Mouse (Mus musculus) CH12.LX (cell line): ENCODE results near the gene Pakap. TPM values are rescaled to one million over a fixed set of nuclear protein-coding genes. Genes with fewer than 3 reads are reported as not detected.

Experiments used
- DNase-seq: peaks from one replicate; pipeline ENCODE4 v3.0.0-alpha.2; 2013; ENCODE audit errors: extremely low read depth
- H3K27ac ChIP-seq: 2 replicates; pipeline ENCODE4 v1.5.1; 2012; ENCODE audit warnings: low read depth, mild to moderate bottlenecking, control low read depth, moderate library complexity; ENCODE audit not compliant: insufficient read depth
- H3K27me3 ChIP-seq: replicated peaks from 2 replicates; pipeline ENCODE3; 2012; ENCODE audit warnings: inconsistent platforms
- H3K36me3 ChIP-seq, 2 experiments: replicated peaks in 1 of 2; 2 replicates each; pipeline versions ENCODE3 to v1.6.1; 2012; ENCODE audit warnings: inconsistent platforms in 1 of 2, low read length in 1 of 2, mild to moderate bottlenecking in 1 of 2, mixed read lengths in 1 of 2, moderate library complexity in 1 of 2; ENCODE audit not compliant: control insufficient read depth in 1 of 2, insufficient read depth in 1 of 2
- H3K4me1 ChIP-seq, 2 experiments: 2 replicates each; pipeline ENCODE4 v1.6.1; 2012; ENCODE audit warnings: inconsistent platforms in 1 of 2, moderate library complexity in 1 of 2; ENCODE audit not compliant: insufficient read depth in 2 of 2, control insufficient read depth in 1 of 2
- H3K4me2 ChIP-seq: 2 replicates; pipeline ENCODE4 v1.6.1; 2012; ENCODE audit warnings: low read depth, mild to moderate bottlenecking, control low read depth; ENCODE audit not compliant: poor library complexity, insufficient read depth, severe bottlenecking
- H3K4me3 ChIP-seq, 3 experiments: fragments of 150-350 bp in 1 of 3; sonication (generic) in 1 of 3; replicated peaks in 1 of 3; 2 replicates each; pipeline versions ENCODE3 to v1.5.1; 2011 to 2012; ENCODE audit warnings: low read depth in 2 of 3, low read length in 2 of 3, mild to moderate bottlenecking in 2 of 3, moderate library complexity in 2 of 3, control low read depth in 1 of 3, improper control_type of control experiment in 1 of 3, inconsistent platforms in 1 of 3, mixed read lengths in 1 of 3; ENCODE audit not compliant: poor library complexity in 1 of 3
- H3K79me2 ChIP-seq: replicated peaks from 2 replicates; pipeline ENCODE4 v1.6.1; 2012; ENCODE audit warnings: mild to moderate bottlenecking, moderate library complexity; ENCODE audit not compliant: control insufficient read depth, poor library complexity, insufficient read depth, severe bottlenecking; ENCODE audit errors: extremely low read depth
- H3K9ac ChIP-seq: 2 replicates; pipeline ENCODE4 v1.6.1; 2012; ENCODE audit warnings: low read depth, mild to moderate bottlenecking, control low read depth, moderate library complexity; ENCODE audit not compliant: insufficient read depth
- H3K9me3 ChIP-seq: replicated peaks from 2 replicates; pipeline ENCODE3; 2012; ENCODE audit warnings: low read length, inconsistent platforms, mixed read lengths
- CTCF ChIP-seq, 2 experiments: IDR thresholded peaks in 1 of 2; conservative IDR thresholded peaks in 1 of 2; 2 replicates each; pipeline ENCODE4 v1.5.1; 2011 to 2012; ENCODE audit warnings: low read depth in 2 of 2, low read length in 2 of 2, improper control_type of control experiment in 1 of 2, inconsistent platforms in 1 of 2, mild to moderate bottlenecking in 1 of 2, moderate library complexity in 1 of 2
- E2F4 ChIP-seq: IDR thresholded peaks from 2 replicates; pipeline ENCODE4 v1.6.1; 2011; ENCODE audit warnings: low read depth, low read length, improper control_type of control experiment; ENCODE audit not compliant: insufficient replicate concordance
- GABPA ChIP-seq: IDR thresholded peaks from 2 replicates; pipeline ENCODE4 v1.6.1; 2012; ENCODE audit warnings: low read depth, low read length, improper control_type of control experiment, inconsistent platforms; ENCODE audit not compliant: insufficient replicate concordance
- JUN ChIP-seq: IDR thresholded peaks from 2 replicates; pipeline ENCODE4 v1.6.1; 2011; ENCODE audit warnings: low read depth, mild to moderate bottlenecking, low read length, improper control_type of control experiment, moderate library complexity; ENCODE audit not compliant: insufficient read depth
- MAZ ChIP-seq: IDR thresholded peaks from 2 replicates; pipeline ENCODE4 v1.6.1; 2012; ENCODE audit warnings: low read depth, mild to moderate bottlenecking, inconsistent platforms, low read length, improper control_type of control experiment, moderate library complexity
- MEF2A ChIP-seq: IDR thresholded peaks from 2 replicates; pipeline ENCODE4 v1.6.1; 2014; ENCODE audit warnings: low read depth, mild to moderate bottlenecking, inconsistent platforms, low read length, improper control_type of control experiment, borderline replicate concordance
- MXI1 ChIP-seq: IDR thresholded peaks from 2 replicates; pipeline ENCODE4 v1.6.1; 2011; ENCODE audit warnings: mild to moderate bottlenecking, low read depth, low read length, improper control_type of control experiment
- MYC ChIP-seq: IDR thresholded peaks from 2 replicates; pipeline ENCODE4 v1.6.1; 2011; ENCODE audit warnings: low read depth, mild to moderate bottlenecking, improper control_type of control experiment, low read length
- NELFE ChIP-seq: IDR thresholded peaks from 2 replicates; pipeline ENCODE4 v1.6.1; 2011; ENCODE audit warnings: low read depth, low read length, improper control_type of control experiment
- NRF1 ChIP-seq: IDR thresholded peaks from 2 replicates; pipeline ENCODE4 v1.6.1; 2014; ENCODE audit warnings: low read depth, mild to moderate bottlenecking, inconsistent platforms, low read length, improper control_type of control experiment, moderate library complexity
- RAD21 ChIP-seq: IDR thresholded peaks from 2 replicates; pipeline ENCODE4 v1.6.1; 2011; ENCODE audit warnings: low read depth, mild to moderate bottlenecking, low read length, improper control_type of control experiment, moderate library complexity
- RCOR1 ChIP-seq: conservative IDR thresholded peaks from 2 replicates; pipeline ENCODE4 v1.6.1; 2012; ENCODE audit warnings: low read depth, mild to moderate bottlenecking, inconsistent platforms, low read length, improper control_type of control experiment
- SIN3A ChIP-seq: IDR thresholded peaks from 2 replicates; pipeline ENCODE4 v1.6.1; 2012; ENCODE audit warnings: low read length, improper control_type of control experiment, inconsistent platforms
- SMC3 ChIP-seq: IDR thresholded peaks from 2 replicates; pipeline ENCODE4 v1.6.1; 2011; ENCODE audit warnings: low read depth, low read length, improper control_type of control experiment
- TBP ChIP-seq: conservative IDR thresholded peaks from 2 replicates; pipeline ENCODE4 v1.6.1; 2011; ENCODE audit warnings: low read depth, low read length, improper control_type of control experiment
- UBTF ChIP-seq: IDR thresholded peaks from 2 replicates; pipeline ENCODE4 v1.6.1; 2012; ENCODE audit warnings: low read depth, mild to moderate bottlenecking, inconsistent platforms, low read length, improper control_type of control experiment, moderate library complexity
- USF1 ChIP-seq: IDR thresholded peaks from 2 replicates; pipeline ENCODE4 v1.6.1; 2014; ENCODE audit warnings: low read depth, mild to moderate bottlenecking, inconsistent platforms, low read length, improper control_type of control experiment
- ZC3H11A ChIP-seq: IDR thresholded peaks from 2 replicates; pipeline ENCODE4 v1.6.1; 2012; ENCODE audit warnings: low read depth, mild to moderate bottlenecking, inconsistent platforms, low read length, improper control_type of control experiment
- ZKSCAN1 ChIP-seq: IDR thresholded peaks from 2 replicates; pipeline ENCODE4 v1.6.1; 2012; ENCODE audit warnings: low read depth, inconsistent platforms, low read length, improper control_type of control experiment, borderline replicate concordance
- dilution Hi-C: fragments of 300-500 bp; cut with MboI; formaldehyde crosslinking; loops from 2 replicates; pipeline ENCODE4 v1.14.3; 2020; ENCODE audit warnings: low sequenced_read_pairs; ENCODE audit not compliant: extremely low pct_unique_long_range_greater_than_20kb, extremely low pct_ligation_motif_present
- in situ Hi-C: fragments of 300-500 bp; cut with MboI; formaldehyde crosslinking; loops from 3 replicates; pipeline ENCODE4 v1.14.3; 2019; ENCODE audit warnings: low sequenced_read_pairs, low pct_ligation_motif_present, low pct_unique_long_range_greater_than_20kb, mixed read lengths
- polyA plus RNA-seq: library from polyadenylated mRNA; unstranded; fragments of >175 nt; gene quantifications from 2 replicates; pipeline ENCODE4 v1.2.1, GENCODE M21; 2012; ENCODE audit warnings: low read depth; ENCODE audit not compliant: insufficient read length
- total RNA-seq, 2 experiments: library from RNA; depleted of rRNA; stranded (reverse); fragments of 300-350 nt in 1 of 2; fragments of >200 nt in 1 of 2; gene quantifications; 2 replicates each; pipeline ENCODE4 v1.2.3; 2012 to 2014

Pakap gene
- total and polyA plus RNA-seq, 3 experiments, result 0.08 to 0.14 TPM; not detected in 1

DNA sequence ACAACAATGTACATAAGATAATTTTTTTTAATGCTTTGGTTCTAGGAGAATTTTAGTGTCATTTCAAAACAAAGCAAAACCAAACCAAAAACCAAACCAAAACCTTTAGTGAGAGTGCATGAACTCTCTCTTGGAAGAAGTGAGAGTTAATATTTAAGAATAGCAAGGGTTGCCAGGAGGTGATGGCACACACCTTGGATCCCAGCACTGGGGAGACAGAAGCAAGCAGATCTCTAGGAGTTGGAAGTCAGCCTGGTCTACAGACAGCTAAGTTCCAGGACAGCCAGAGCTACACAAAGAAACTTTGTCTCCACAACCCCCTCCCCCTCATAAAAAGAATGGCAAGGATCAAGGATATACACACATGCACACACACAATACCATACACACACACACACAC, 345.0 kb downstream of the Pakap start:
- no peak for TF ChIP-seq UBTF
- no peak for TF ChIP-seq NRF1
- TF ChIP-seq USF1, result no peak
- no peak for TF ChIP-seq SIN3A
- TF ChIP-seq RAD21, result no peak
- no peak for TF ChIP-seq E2F4
- no peak for TF ChIP-seq ZC3H11A
- no peak for TF ChIP-seq NELFE
- no peak for TF ChIP-seq TBP
- no peak for TF ChIP-seq RCOR1
- TF ChIP-seq ZKSCAN1, result no peak
- no peak for TF ChIP-seq MYC
- TF ChIP-seq GABPA, result no peak
- no peak for TF ChIP-seq JUN
- H3K27me3 ChIP-seq, result no peaks in the 10 kb centered on the region
- H3K9ac ChIP-seq, result no peak overlapping the region
- DNase-seq, result no peak
- in situ Hi-C loops, result no loop called here
- H3K36me3 ChIP-seq, result no peaks in the 10 kb centered on the region
- H3K4me3 ChIP-seq, result no peak overlapping the region
- H3K9me3 ChIP-seq, result no peaks in the 10 kb centered on the region
- no peak overlapping the region for H3K27ac ChIP-seq
- dilution Hi-C loops, result no loop called here
- H3K4me2 ChIP-seq, result no peak overlapping the region
- peaks cover 0 to 4% of the 10 kb centered on the region in 2 experiments; a peak in 2 of 4 replicates for H3K4me1 ChIP-seq
- no peaks in the 10 kb centered on the region for H3K79me2 ChIP-seq

DNA sequence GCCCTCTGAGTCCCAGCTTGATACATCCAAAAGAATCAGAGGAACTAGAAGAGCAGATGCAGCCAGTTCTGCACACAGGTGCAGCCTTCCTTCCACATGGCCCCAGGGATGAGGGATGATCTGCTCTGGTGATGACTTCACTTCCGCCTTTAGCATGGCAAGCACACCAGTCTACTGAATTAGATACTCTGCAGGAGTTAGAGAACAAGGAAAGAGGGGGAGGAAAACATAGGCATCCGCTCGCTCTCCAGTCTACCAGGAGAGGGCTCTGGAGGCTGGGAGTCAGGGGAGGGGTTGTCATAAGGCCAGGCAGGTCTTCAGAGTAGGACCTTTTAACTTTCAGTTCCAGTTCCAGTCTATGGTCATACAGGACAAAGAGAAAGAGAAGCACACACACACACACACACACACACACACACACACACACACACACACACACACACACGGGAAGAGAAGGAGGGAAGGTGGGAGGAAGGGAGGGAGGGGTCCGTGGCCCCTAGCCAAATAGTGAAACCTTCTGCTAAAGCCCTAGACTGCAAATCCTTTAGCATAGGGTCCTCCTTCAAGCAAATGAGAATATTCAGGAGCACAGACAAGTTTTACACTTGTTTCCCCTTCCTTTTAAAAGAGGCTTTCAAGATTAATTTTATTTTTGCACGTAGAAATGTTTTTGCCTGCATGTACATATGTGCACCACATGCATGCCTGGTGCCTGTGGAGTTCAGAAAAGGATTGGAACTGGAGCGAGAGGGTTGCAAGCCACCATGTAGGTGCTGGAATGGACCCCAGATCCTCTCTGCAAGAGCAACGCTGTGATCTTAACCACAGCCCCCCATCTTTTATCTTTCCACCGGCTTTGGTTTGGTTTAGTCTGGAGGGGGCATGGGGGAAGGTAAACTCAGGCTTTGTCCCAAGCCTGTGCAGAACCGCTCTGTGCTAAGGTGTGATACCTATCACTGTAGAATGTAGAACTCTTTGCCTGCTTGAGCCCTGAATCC, 346.5 kb downstream of the Pakap start:
- Histone ChIP-seq H3K27me3 (no peaks in the 10 kb centered on the region), H3K79me2 (no peaks in the 10 kb centered on the region), H3K4me2 (no peak overlapping the region), H3K4me3 (no peak overlapping the region), H3K9ac (no peak overlapping the region), H3K4me1 (peaks cover 0 to 5% of the 10 kb centered on the region in 2 experiments; a peak in 2 of 4 replicates), H3K27ac (no peak overlapping the region), H3K9me3 (no peaks in the 10 kb centered on the region), H3K36me3 (no peaks in the 10 kb centered on the region)
- no peak for DNase-seq
- in situ Hi-C loops, result no loop called here
- dilution Hi-C loops, result no loop called here
- TF ChIP-seq ZKSCAN1 (no peak), SMC3 (peak; percentile 9; the same call in 1 of the 2 replicates), MEF2A (no peak), MAZ (no peak), MXI1 (no peak), CTCF (conservative IDR thresholded peaks at IDR 0.05 in 1 of 2, IDR thresholded peaks at IDR 0.05 in 1 of 2; ENCODE audit: low read depth in 2 of 2, low read length in 2 of 2) (peak in 1 of 2 experiments; percentile 29; a peak in 1 of 4 replicates), RAD21 (peak; percentile 5), E2F4 (no peak)
